Mouse (Mus musculus) lung, adult 10 weeks (tissue): ENCODE measurements around the gene Cdk16. TPM values are rescaled to one million over a fixed set of nuclear protein-coding genes. Genes with fewer than 3 reads are reported as not detected.

Experiments used
- polyA plus RNA-seq: library from polyadenylated mRNA; stranded (reverse); fragments of 350-450 nt; fragmentation: Illumina TruSeq; extraction: RNeasy Lipid Tissue Mini Kit (QIAGEN cat#74804); gene quantifications from one replicate; pipeline ENCODE4 v1.2.3, GENCODE M21; 2014; ENCODE audit warnings: low read depth, low replicate concordance; ENCODE audit not compliant: insufficient read depth

The Cdk16 gene
- 45.6 TPM for polyA plus RNA-seq

DNA sequence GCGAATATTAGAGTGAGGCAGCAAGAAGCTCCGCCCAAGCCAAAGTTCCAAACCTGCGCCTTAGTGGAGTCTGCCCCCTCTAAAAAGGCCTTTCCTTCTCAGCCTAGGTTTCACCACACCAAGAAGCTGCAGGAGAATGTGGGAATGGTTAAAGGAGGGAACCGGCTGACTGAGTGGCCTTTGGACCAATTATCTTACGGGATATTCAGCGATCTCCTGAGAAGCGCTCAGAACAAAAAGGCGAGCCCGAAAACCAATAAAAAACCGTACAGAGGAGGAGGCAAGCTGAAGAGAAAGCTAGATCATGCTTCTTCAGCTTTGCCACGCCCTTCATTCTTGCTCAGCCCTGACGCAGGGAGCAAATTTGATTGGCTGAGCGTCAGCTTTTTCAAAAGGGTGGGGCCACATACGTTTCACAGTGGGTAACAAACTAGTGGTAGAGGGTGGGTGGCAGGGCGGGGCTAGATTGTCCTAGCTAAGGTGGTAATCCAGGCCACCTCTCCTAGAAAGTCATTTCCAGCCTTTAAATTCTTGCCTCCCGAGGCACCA is at the start of gene Cdk16:
TSS of gene Cdk16 (plus strand) at position 436 of the 549 bp plus-strand sequence.

DNA sequence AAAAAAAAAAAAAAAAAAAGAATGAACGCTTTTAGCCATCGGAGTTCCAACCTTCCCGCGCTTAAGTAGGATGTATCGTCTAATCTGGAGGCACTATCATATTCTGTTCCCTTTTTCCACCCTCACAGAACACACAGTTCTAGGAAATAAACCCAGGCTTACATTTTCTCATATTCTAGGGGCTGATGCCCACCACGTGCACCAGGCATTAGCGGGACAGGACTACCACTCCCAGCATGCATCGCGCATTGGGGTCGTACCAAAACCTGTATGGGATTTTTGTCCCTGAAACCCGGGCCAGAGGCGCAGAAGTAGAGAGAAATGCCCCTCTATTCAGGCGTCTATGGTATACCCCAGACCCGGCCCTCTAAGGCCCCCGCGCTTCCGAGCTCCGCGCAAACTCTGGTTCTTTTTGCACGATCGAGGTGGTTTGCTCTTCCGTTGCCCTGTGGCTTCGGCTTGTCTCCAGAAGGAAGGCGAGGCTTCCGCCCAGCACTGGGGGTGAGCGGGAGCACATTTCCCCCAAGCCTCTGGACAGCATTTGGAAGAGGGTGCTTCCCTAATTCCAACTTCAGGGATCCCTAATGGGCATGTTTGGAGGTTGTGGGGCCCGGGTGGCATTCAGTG is 29.6 kb upstream of the Cdk16 start, which contains the start of gene Uba1:
TSS of gene Uba1 (plus strand) at position 301 of the 627 bp plus-strand sequence.

DNA sequence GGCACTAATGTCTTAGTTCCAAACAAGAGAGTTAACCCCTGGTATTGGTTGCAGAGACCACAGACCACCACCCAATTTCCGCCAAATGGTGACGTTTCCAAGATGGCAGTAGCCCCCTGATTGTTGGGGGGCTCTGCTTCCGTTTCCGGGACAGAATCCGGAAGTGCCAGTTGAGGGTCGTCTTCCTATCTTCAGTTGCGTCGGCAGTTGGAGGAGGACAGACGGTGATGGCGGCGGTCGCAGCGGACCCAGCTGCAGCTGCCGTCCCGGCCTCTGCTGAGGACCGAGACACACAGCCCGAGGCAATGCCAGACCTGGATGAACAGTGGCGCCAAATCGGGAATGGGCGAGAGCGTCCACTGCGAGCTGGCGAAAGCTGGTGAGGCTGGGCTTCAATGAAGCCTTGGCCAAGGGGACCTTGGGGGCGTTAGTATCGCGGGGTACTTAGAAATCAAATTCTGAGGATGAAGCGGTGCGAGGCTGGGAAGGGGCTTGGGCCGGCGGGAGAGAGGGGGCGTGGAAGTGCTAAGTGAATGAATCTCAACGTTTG is 16.1 kb downstream of the Cdk16 start, which contains the start of gene Usp11:
TSS of gene Usp11 (plus strand) at position 166 of the 550 bp plus-strand sequence.

Other genes with a start within 250 kb of the Cdk16 start
- gene Rgn, start 138.2 kb upstream of the Cdk16 start, polyA plus RNA-seq = 0.43 TPM
- gene Rbm10, start 70.5 kb upstream of the Cdk16 start, polyA plus RNA-seq = 15.1 TPM
- 237 TPM for gene Ndufb11, start 70.3 kb upstream of the Cdk16 start, polyA plus RNA-seq
- gene Uba1, start 29.6 kb upstream of the Cdk16 start, polyA plus RNA-seq = 73.2 TPM
- 5.2 TPM for gene Usp11, start 16.0 kb downstream of the Cdk16 start, polyA plus RNA-seq
- 49.2 TPM for gene Araf, start 109.9 kb downstream of the Cdk16 start, polyA plus RNA-seq
- 19.8 TPM for gene Timp1, start 182.2 kb downstream of the Cdk16 start, polyA plus RNA-seq
- 0.33 TPM for gene Syn1, start 233.1 kb downstream of the Cdk16 start, polyA plus RNA-seq
- 32.9 TPM for gene Cfp, start 243.6 kb downstream of the Cdk16 start, polyA plus RNA-seq